Mouse (Mus musculus) induced T-regulatory cell, adult 2 months (primary cell): ENCODE results near the gene Prr14.
"Not testable (repeated sequence)": the region's sequence is repeated elsewhere in the genome, so short reads cannot be mapped to it uniquely, and the experiment has no call there.

Experiments used
- DNase-seq: peaks from one replicate; pipeline ENCODE4 v3.0.0-alpha.2; 2012; ENCODE audit warnings: low read depth

The Prr14 gene

DNA sequence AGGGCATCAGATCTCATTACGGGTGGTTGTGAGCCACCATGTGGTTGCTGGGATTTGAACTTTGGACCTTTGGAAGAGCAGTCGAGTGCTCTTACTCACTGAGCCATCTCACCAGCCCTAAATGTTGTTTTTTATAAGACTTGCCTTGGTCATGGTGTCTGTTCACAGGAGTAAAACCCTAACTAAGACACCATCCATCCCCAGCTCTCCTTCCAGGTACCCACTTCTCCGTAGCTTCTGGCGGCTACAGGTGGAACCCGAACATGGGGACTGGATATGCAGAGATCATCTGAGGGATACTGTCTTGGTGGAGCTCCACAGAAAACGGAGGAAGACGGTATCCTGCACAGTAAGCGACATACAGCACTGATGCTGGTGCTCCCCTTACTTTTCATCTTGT is at the start of gene Prr14:
Gene Prr14 (plus strand): TSS at position 301 of the 400 bp plus-strand sequence.
- DNase-seq, result not testable (repeated sequence)

DNA sequence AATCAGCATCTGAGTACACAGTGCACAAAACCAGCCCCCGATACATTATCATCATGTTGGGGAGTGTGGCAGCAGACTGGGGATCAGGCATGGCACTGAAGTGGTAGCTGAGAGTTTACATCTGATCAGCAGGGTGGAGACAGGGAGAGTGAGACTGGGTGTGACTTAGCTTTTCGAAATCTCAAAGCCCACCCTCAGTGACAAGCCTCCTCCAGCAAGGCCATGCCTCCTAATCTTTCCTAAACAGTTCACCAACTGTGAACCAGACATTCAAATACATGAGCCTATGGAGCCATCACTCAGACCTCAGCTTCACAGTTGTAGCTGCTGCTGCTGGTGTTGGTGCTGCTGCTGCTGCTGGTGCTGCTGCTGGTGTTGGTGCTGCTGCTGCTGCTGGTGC is 48.0 kb upstream of the Prr14 start:
- no peak for DNase-seq

DNA sequence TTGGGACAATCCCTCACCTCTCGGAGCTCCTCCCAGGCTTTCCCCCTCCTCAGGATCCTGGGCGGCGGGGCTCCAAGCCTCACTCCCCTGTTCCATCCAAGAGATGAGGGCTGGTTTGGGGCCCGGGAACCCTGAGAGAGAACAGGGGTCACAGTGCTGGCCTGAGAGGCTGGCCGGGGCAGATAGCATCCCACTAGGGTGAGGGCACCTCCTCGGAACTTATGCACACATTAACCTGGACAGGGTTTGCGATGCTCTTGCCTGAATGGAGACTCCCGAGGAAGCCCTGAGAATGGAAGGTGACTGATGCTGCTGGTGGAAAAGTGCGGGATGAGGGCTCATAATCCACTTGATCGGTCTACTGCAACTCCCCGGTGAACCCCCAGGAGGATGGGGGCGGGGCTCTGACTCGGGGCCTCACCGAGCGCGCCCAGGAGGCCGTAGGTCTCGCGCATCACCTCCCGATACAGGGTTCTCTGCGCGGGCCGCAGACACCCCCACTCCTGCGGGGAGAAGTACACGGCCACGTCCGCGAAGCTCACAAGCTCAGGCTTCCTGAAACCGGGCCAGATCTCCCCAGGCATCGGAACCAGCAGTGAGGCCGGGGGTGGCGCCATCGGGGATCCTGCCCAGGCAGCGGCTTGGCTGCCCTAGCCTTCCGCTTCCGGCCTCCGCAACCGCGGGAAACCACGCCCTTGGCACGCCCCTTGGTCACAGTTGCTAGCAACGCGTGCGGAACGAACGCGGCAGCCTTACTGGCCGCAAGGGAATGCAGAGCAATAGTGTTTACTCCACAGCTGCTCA is 37.8 kb upstream of the Prr14 start, which contains the start of gene Zfp688:
Gene Zfp688 (minus strand): TSS at position 681 of the 804 bp plus-strand sequence.
- DNase-seq, result peak; percentile 98

DNA sequence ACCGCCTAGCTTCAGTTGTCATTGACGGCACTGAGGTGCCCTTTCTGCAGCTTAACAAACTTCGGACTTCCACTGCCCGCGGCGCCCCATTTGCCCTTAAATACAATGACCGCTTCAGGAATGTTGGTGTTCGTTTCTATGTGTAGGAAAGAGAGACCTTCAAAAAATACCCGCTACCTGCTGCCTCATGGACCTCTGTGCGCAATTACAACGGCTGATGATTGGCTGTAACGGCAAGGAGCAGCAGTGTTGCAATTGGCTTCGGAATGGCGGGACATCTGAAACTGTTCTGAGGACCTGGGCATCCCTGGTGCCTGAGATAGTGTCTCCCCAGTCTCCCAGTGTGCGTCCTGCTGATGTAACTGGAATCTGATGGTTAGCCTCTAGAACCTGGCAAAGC is 37.2 kb upstream of the Prr14 start:
- no peak for DNase-seq

DNA sequence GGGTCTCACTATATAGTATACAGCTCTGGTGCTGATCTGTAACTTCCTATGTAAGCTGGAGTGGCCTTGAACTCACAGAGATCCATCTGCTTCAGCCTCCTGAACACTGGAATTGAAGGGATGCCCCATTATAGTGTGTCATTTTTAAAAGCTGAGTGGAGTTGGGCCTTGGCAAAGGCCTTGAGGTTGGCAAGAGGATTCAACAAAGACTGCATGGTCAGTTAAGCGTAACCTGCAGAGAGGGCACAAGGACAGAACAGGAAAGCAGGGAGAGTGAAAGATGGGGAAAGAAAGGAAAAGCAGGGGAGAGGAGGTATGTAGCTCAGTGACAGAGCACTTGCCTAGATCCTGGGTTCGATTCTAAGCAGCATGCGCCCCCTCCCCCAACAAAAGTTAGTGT is 34.1 kb upstream of the Prr14 start:
- no peak for DNase-seq

DNA sequence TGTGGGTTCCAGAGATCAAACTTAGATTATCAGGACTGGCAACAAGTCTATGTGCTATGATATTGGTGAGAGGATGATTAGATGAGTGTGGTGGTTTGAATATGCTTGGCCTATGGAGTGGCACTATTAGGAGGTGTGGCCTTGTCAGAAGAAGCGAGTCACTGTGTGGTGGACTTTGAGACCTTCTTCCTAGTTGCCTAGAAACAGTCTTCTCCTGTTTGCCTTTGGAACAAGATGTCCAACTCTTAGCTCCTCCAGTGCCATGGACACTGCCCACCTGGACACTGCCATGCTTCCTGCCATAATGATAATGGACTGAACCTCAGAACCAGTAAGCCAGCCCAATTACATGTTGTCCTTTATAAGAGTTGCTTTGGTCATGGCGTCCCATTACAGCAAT is 33.5 kb upstream of the Prr14 start:
- no peak for DNase-seq

DNA sequence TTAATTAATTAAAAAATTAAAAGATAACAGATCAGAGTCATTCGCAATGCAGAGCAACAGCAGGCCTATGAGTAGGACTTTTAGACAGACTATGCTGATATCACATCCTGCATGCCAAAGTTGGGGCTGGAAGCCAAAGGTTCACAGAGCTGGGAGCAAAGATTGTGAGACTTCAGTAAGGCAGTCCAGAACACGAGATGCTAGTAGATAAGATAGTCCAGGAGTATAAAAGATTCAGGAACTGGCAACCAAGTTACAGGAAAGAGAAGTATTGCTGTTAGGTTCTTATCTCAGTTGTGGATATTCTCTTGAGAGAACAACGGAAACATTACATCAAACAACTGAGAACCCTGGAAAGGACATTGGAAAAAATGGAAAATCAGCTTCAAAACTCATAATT is 33.1 kb upstream of the Prr14 start:
- no peak for DNase-seq

DNA sequence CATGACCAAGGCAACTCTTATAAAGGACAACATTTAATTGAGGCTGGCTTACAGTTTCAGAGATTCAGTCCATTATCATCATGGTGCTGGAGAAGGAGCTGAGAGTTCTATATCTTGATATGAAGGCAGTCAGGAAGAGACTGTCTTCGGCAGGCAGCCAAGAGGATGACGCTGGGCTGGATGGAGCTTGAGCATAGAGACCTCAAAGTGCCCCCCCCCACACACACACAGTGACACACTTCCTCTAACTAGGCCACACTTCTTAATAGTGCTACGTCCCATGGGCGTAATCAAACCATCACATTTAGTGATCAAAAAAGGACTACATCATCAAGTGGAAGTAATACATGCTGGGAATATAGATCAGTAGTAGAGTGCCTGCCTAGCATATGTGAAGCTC is 24.2 kb upstream of the Prr14 start:
- DNase-seq, result no peak

DNA sequence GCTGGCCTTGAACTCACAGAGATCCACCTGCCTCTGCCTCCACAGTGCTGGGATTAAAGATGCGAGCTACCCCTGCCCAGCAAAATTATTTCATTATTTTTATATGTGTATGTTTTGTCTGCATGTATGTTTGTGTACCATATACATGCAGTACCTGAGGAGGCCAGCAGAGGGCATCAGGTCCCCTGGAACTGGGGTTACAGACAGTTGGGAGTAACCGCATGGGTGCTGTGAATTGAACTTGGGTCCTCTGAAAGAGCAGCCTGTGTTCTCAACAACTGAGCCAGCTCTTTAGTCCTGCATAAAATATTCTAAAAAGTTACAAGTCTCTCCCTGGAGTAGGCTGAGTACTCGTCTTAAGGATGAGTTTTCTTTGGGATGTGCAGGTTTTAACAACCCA is 21.7 kb upstream of the Prr14 start:
- peak; percentile 63 for DNase-seq

DNA sequence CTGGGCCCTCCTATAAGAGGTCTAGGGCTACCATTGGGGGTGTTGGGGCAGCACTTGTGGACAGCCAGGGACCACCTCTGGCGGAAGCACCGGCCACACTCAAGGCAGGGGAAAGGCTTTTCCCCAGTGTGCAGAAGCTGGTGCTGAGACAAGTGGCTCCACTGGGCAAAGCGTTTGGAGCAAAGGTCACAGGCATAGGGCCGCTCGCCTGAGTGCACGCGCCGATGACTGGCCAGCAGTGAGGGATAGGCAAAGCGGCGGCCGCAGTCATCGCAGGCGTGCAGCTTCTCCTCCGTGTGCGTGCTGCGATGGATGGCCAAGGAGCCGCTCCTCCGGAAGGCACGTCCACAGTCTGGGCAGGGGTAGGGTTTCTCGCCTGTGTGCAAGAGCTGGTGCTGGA is 15.4 kb upstream of the Prr14 start:
- no peak for DNase-seq

DNA sequence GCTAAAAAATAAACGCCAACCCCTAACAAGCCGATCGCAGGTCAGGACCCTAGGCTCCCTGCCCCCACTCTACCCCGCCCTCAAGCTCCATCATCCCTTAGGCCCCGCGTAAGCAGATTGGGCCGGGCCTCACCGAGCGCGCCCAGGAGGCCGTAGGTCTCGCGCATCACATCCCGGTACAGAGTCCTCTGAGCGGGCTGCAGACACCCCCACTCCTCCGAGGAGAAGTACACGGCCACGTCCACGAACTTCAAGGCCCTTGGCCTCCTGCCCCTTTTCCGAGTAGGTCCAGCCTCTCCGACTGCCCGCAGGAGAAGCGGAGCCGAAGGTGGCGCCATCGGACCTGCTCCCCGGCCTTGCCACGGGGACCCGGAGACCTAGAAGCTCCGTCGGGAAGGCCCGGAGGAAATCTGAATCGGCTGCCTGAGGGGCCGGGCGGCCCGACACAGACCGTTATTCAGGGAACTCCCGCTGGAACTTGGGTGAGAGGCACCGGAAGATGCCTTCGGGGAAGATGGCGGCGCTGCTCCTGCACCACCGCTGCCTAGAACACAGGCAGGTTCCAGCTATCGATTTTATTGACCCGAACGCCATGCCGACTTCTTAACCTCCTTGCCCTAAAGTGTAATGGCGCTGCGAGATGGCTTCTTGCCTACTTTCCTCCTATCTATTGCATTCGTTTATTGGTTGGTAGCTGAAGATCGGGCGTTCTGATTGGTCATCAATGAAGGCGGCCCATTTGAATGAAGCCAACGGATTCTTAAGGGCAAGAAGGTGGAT is 10.7 kb upstream of the Prr14 start, which contains the start of gene Zfp689:
Gene Zfp689 (minus strand): TSS at position 638 of the 780 bp plus-strand sequence.
- DNase-seq, result peak; percentile 100

DNA sequence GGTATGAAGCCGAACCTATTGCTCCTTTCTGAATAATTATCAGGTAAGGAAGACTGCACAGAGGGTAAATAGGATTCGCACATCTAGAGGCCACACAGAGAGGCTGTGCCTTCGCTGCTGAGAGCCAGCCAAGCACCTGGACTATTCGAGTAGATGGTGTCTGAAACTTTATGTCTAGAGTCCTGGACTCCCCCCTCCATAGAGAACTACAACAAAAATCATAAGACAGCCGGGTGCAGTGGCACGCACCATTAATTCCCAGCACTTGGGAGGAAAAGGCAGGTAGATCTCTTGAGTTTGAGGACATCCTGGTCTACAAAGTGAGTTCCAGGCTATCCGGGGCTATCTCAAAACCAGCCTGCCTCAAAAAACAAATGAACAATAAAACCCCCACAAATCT is 9.4 kb upstream of the Prr14 start:
- no peak for DNase-seq

DNA sequence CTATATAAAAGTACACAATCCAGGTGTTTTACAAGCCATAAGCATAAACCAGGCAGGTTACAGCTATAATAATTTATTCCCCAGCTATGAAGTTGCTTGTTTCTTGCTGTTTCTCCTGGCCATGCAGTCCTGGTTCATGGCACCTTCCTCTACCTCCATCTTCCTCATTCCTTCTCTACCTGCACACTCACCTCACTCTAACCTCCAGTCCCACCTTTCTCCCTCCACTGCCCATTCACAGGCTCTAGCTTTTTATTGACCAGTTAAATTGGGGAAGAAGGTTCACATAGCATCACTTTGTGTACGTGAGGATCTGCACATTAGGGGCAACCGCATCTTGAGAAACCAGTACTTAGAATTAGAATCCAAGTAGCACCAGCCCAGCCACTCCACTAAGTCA is 6.4 kb upstream of the Prr14 start:
- DNase-seq, result no peak

DNA sequence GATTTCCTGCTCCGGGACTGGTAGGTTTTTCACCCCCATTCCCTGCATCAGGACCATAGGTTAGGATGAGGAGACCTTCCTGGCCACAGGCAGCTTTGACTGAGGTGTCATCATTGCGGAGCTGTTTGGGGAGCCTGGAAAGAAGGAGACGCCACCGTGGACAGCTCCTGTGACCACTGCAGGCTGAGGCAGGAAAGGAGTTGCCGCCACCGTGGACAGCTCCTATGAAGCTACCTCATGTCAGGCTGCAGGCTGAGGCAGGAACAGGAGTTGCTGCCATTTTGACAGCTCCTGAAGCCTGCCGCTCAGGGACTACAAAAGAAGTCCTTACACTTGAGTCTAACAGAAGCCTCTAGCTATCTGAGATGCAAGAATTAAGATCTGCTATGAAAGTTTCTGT is 4.5 kb upstream of the Prr14 start:
- DNase-seq, result no peak

DNA sequence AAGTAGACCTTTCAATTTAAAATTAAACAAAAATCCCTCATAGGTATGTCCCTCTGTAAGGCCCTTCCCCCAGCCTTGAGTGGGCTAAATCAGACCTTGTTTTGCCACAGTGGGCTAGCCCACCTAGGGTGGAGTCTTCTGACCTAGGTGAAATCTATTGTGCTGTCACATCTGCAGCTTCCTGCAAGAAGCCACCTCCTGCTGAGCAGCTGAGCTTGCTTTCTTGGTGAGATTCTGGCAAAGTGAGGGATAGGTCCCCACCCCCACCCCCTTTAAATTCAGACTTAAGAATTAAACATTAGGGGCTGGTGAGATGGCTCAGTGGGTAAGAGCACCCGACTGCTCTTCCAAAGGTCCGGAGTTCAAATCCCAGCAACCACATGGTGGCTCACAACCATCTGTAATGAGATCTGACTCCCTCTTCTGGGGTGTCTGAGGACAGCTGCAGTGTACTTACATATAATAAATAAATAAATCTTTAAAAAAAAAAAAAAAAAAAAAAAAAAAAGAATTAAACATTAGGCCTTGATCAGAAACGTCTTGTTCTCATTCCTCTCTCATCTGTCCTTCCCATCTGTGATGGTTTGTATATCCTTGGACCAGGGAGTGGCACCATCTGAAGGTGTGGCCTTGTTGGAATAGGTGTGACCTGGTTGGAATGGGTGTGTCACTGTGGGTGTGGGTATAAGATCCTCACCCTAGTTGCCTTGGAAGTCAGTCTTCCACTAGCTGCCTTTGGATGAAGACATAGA is 864 bp upstream of the Prr14 start:
- DNase-seq, result not testable (repeated sequence)

DNA sequence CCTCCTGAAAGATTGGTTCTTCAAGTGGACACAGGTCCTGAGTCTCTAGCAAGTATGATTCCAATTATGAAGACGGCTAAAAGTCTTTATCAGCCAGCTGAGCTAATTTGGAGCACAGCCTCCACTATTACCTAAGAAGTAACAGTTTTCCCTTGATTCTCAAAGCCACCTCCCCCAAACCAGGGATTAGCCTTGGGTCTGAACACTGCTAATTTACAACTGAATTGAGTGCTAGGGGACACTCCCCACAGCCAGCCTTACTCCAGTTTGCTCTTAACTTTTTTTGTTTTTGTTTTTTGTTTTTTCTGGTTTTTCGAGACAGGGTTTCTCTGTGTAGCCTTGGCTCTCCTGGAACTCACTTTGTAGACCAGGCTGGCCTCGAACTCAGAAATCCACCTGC is 5.8 kb downstream of the Prr14 start:
- no peak for DNase-seq

DNA sequence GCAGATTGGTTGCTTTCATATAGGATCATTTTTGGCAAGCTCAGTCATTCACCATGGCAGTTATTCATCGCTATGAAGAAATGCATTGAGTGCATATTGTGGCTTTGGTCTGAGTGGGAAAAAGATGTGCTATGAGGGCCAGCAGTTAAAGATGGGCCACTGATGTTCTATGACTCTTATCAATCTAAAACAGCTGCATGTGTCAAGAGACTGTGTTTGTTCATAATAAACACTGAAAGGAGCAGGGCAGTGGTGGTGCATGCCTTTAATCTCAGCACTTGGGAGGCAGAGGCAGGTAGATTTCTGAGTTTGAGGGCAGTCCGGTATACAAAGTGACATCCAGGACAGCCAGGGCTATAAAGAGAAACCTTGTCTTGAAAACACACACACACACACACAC is 6.3 kb downstream of the Prr14 start:
- not testable (repeated sequence) for DNase-seq

DNA sequence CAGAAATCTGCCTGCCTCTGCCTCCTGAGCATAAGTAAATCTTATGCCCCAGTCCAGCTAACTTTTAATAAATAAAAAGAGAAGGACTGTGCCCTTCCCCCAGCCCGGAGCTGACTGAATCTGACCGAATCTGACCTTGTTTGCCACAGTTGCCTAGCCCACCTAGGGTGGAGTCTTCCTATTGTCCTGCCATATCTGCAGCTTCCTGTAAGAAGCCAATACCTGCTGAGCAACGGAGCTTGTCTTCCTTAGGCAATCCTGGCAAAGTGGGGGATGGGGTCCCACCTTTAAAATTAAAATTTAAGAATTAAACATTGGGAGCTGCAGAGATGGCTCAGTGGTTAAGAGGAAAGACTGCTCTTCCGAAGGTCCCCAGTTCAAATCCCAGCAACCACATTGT is 7.2 kb downstream of the Prr14 start:
- DNase-seq, result no peak

DNA sequence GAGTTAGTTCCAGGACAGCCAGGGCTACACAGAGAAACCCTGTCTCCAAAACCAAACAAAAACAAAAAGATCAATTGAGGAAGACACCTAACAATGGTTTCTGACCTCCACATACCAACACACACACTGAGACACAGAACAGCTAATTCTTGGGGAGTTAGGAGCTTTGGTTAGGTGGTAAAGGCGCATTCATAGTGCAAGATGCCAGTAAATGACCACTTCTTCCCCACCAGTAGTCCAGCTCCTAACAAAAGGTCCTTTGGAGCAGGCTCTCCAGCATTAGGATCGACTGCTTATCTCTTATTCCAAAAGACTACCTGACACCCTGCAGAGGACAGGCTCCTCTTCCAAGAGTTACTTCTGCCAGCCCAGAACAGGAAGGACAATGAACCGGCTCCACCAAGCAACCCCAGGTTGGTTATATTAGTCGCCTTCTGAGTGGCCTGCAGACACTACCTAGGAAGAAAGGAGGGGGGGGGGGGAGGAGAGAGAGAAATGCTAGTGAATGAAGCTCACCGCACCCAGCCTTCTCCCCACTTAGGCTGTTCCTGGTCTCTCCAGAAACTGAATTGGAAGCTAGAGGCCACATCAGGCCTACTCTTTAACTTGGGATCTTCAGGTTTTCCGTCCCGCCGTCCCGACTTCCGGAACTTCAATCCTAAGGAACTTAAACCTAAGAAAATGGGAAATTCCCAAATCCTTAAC is 10.8 kb downstream of the Prr14 start:
- DNase-seq, result no peak

DNA sequence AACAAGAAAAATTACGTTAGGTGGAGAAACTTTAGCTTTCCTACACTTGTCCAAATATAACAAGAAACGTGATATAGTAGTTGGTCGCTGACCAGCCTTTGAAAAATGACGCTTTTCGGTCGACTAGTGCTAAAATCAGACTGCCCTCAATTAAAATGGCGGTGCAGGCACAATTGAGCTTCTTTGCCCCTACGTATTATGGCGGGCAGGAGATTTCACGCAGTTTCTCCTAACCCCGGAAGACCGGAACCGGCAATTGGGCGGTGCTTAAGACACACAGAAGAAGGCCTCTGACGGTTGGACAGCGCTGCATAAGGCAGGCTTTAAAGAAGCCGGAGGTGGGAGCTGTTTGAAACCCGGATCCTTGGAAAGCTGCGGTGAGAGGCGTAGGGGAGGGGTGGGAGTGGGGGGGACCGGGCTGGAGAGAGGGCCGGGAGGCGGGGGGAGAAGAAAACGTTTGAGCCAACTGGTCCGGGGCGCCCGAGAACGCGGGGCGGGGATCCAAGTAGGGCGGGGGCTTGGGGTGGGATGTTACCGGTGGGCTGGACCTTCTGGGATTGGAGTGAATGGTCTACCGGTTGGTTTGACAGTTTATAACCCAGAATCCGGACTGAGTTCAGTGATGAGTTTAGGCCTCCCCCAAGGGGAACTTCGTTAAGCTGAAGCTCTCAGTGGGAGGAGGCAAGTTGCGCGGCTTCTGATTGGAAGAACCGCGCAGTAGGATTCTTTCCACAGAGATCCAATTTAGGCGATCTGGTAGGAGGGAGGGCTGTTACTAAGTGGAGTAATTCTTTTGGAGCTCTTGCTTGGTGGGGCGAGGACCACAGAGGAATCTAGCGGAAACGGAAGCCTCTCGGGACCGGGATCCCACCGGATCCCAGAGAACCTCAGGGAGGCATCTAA is 11.6 kb downstream of the Prr14 start:
- DNase-seq, result peak; percentile 98

DNA sequence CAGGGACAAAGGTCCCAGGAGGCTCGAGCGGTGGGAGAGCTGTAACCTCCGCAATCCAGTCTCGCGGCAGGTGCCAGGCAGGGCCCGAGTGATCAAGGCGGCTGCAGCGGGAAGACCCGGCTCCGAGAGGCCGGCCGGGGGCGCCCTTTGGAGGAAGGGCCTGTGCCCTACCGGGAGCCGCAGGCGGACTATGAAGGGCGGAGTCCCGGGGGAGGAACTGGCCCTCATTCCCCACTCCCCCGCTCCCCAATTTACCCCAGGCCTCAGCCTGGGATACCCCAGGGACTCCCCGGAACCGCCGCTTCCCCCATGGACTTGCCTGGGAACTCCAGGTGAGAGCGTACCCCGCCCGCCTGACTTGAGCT is 12.2 kb downstream of the Prr14 start:
- DNase-seq, result no peak
